Mouse (Mus musculus) cortical plate, adult 2 months (tissue): ENCODE measurements around the gene Lrrc75a.

ENCODE experiments used
- CTCF ChIP-seq: fragments of 200-500 bp; IDR thresholded peaks from 2 replicates; pipeline ENCODE4 v1.5.1; 2011; ENCODE audit warnings: mild to moderate bottlenecking, control low read depth, low read length; ENCODE audit not compliant: insufficient read depth; ENCODE audit errors: extremely low read depth
- POLR2A ChIP-seq: fragments of 200-500 bp; IDR thresholded peaks from 2 replicates; pipeline ENCODE4 v1.6.1; 2011; ENCODE audit warnings: mild to moderate bottlenecking, low read length, control low read depth; ENCODE audit not compliant: insufficient read depth; ENCODE audit errors: extremely low read depth

DNA sequence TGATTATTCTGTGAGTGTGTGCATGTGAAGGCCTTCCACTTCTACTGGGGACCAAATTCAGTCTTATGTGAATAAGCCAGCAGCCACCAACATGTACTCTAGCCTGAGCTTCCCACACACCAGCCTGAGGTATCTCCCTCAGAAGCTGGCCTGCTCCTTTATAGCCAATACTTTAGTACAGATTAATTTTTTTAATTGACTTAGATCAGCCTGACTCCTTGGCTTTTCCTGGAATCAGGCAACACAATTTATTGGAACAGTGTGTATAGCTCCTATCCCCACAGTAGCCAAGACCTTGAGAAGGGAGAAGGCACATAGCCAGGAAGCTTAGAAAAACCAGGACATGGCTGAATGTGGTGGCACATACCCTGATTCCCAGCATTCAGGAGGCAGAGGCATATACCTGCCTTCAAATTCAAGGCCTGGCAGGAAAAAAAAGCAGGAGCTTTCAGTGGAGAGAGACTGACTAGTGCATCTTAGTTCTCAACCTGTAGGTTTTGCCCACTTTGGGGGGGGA, 92.4 kb downstream of the Lrrc75a start:
- TF ChIP-seq CTCF: no peak
- no peak for TF ChIP-seq POLR2A
